Mouse (Mus musculus) liver, adult 2 months (tissue): ENCODE measurements around the gene Mgp. TPM values are rescaled to one million over a fixed set of nuclear protein-coding genes. Genes with fewer than 3 reads are reported as not detected.

Source experiments
- DNase-seq: peaks from one replicate; pipeline ENCODE4 v3.0.0-alpha.2; 2011; ENCODE audit warnings: low read depth, low spot score; ENCODE audit errors: extremely low read depth
- H3K27ac ChIP-seq: fragments of 200-500 bp; replicated peaks from 2 replicates; pipeline ENCODE4 v1.5.1; 2012; ENCODE audit warnings: low read depth, mild to moderate bottlenecking, control low read depth, inconsistent platforms, low read length; ENCODE audit not compliant: insufficient read depth
- H3K27me3 ChIP-seq: fragments of 200-500 bp; 2 replicates; pipeline ENCODE4 v1.6.1; 2012; ENCODE audit warnings: mild to moderate bottlenecking, moderate library complexity, low read length, inconsistent platforms; ENCODE audit not compliant: control insufficient read depth, insufficient read depth
- H3K36me3 ChIP-seq: fragments of 200-500 bp; 2 replicates; pipeline ENCODE4 v1.6.1; 2012; ENCODE audit warnings: low read length, inconsistent platforms; ENCODE audit not compliant: control insufficient read depth, insufficient read depth
- H3K4me1 ChIP-seq: fragments of 200-500 bp; 2 replicates; pipeline ENCODE4 v1.6.1; 2011; ENCODE audit warnings: low read length; ENCODE audit not compliant: control insufficient read depth, insufficient read depth
- H3K4me3 ChIP-seq: fragments of 200-500 bp; 2 replicates; pipeline ENCODE4 v1.5.1; 2011; ENCODE audit warnings: low read depth, mild to moderate bottlenecking, control low read depth, low read length, moderate library complexity; ENCODE audit not compliant: insufficient read depth
- H3K79me2 ChIP-seq: fragments of 200-500 bp; 2 replicates; pipeline ENCODE4 v1.6.1; 2012; ENCODE audit warnings: inconsistent platforms, mild to moderate bottlenecking, low read length, moderate library complexity; ENCODE audit not compliant: control insufficient read depth, insufficient read depth
- H3K9ac ChIP-seq: fragments of 200-500 bp; 2 replicates; pipeline ENCODE4 v1.6.1; 2012; ENCODE audit warnings: low read depth, mild to moderate bottlenecking, control low read depth, inconsistent platforms, low read length
- CTCF ChIP-seq: fragments of 200-500 bp; IDR thresholded peaks from 2 replicates; pipeline ENCODE4 v1.5.1; 2011; ENCODE audit warnings: low read depth, low read length, control low read depth
- POLR2A ChIP-seq: fragments of 200-500 bp; IDR thresholded peaks from 2 replicates; pipeline ENCODE4 v1.6.1; 2011; ENCODE audit warnings: low read length, control low read depth; ENCODE audit not compliant: insufficient read depth; ENCODE audit errors: extremely low read depth
- WGBS: fragments of 180-500 bp; shearing (Covaris S2); methylation state at CpG from one replicate; pipeline ENCODE4 v1.1.7; 2018; 5-methylcytosine and 5-hydroxymethylcytosine counted together
- polyA plus RNA-seq: library from polyadenylated mRNA; depleted of rRNA; stranded (reverse); fragments of >200 nt; gene quantifications from 2 replicates; pipeline ENCODE4 v1.2.3, GENCODE M21; 2012
- total RNA-seq: library from RNA; depleted of rRNA; stranded (reverse); fragments of >200 nt; gene quantifications from 2 replicates; pipeline ENCODE4 v1.2.3, GENCODE M21; 2014

Gene Mgp
- total and polyA plus RNA-seq, 2 experiments = 7.3 to 10.0 TPM

DNA sequence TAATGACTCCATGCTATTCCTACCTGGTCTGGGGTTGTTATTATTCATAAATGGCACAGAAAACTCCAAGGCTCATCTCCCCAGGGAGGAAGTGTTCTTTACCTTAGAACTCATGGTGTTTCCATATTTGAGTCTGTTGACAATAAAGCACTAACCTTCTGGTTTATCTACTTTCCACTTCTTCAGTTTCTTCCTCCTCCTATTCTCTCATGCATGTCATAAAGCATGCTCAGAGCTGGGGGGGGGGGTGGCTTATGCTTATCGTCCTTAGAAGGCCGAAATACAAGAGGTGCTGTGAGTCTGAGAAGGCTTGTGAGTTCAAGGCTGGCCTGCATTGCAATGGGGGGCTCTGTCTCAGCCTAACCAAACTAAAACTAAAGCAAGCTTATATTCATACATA is 20.4 kb downstream of the Mgp start:
- WGBS = 66% methylated on average over 2 of the region's 2 CpGs
- no peak overlapping the region for H3K27ac ChIP-seq
- no peaks in the 10 kb centered on the region for H3K27me3 ChIP-seq
- H3K79me2 ChIP-seq = no peaks in the 10 kb centered on the region
- TF ChIP-seq POLR2A (no peak), CTCF (no peak)
- DNase-seq = no peak
- no peak overlapping the region for H3K9ac ChIP-seq
- H3K36me3 ChIP-seq = no peaks in the 10 kb centered on the region
- H3K4me3 ChIP-seq = no peak overlapping the region
- no peaks in the 10 kb centered on the region for H3K4me1 ChIP-seq

DNA sequence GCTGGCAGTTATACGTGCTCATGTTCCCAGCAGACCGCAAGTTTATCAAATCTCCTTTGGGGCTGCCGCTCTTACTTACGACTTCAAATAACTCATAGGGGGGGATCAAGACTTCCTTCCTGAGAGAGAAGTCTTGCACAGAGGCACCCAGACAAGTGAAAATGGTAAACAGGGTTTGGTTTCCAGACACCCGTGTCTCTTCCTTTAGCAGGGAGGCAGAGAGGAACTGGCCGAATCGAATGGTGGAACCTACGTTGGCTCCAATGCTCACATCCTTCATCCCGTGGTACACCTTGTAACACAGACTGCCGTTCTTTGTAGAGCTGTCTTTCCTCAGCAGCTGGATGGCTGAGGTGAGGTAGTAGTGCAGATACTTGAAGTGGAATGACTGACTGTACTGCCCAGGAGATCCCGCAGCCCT is 21.3 kb downstream of the Mgp start:
- no peak for DNase-seq

GRCm38 (mm10) chr6:136852762-136853161 is 22.9 kb downstream of the Mgp start:
- Histone ChIP-seq H3K27me3 (no peaks in the 10 kb centered on the region), H3K36me3 (no peaks in the 10 kb centered on the region), H3K79me2 (no peaks in the 10 kb centered on the region), H3K4me3 (no peak overlapping the region), H3K9ac (no peak overlapping the region), H3K27ac (no peak overlapping the region), H3K4me1 (no peaks in the 10 kb centered on the region)
- TF ChIP-seq POLR2A (no peak), CTCF (no peak)
- no peak for DNase-seq
- WGBS = 77% methylated on average over 3 of the region's 3 CpGs

More for the DNA sequence above, 21.3 kb downstream of the Mgp start:
- no peaks in the 10 kb centered on the region for H3K27me3 ChIP-seq
- H3K36me3 ChIP-seq = no peaks in the 10 kb centered on the region
- no peak overlapping the region for H3K9ac ChIP-seq
- H3K27ac ChIP-seq = no peak overlapping the region
- H3K4me3 ChIP-seq = no peak overlapping the region
- no peak for TF ChIP-seq POLR2A
- no peak for TF ChIP-seq CTCF
- H3K79me2 ChIP-seq = no peaks in the 10 kb centered on the region
- WGBS = 84% methylated on average over 11 of the region's 11 CpGs
- no peaks in the 10 kb centered on the region for H3K4me1 ChIP-seq

DNA sequence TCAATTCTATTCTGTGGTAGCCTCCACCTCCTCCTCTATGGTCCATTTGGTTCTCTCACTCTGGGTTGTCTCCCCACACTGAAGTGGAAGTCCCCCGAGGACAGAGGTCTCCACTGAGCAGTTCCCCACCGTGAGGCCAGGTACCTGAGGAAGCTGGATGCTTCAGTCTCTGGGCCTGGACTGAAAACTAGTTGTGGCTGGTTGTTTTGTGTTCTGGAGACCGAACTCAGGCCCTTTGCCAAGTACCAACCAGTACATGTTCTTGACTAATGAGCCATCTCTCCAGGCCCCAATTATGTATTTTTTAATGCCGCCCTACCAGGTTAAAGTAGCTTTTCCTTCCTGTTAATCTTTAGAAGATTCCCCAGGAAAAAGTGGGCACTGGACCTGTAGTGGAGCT is 23.3 kb downstream of the Mgp start:
- 87% methylated on average over 4 of the region's 4 CpGs for WGBS
- Histone ChIP-seq H3K36me3 (no peaks in the 10 kb centered on the region), H3K27ac (no peak overlapping the region), H3K4me1 (no peaks in the 10 kb centered on the region), H3K79me2 (no peaks in the 10 kb centered on the region), H3K9ac (no peak overlapping the region), H3K27me3 (no peaks in the 10 kb centered on the region), H3K4me3 (no peak overlapping the region)
- TF ChIP-seq CTCF = no peak
- no peak for TF ChIP-seq POLR2A
- no peak for DNase-seq

GRCm38 (mm10) chr6:136850267-136850666 is 25.4 kb downstream of the Mgp start:
- Histone ChIP-seq H3K27ac (no peak overlapping the region), H3K36me3 (no peaks in the 10 kb centered on the region), H3K9ac (no peak overlapping the region), H3K4me1 (no peaks in the 10 kb centered on the region), H3K79me2 (no peaks in the 10 kb centered on the region), H3K4me3 (no peak overlapping the region), H3K27me3 (no peaks in the 10 kb centered on the region)
- TF ChIP-seq CTCF (no peak), POLR2A (no peak)
- no peak for DNase-seq
- WGBS = 77% methylated on average over 6 of the region's 6 CpGs

- H3K9ac ChIP-seq = no peak overlapping the region
- TF ChIP-seq POLR2A = no peak
- TF ChIP-seq CTCF = no peak
- H3K27ac ChIP-seq = no peak overlapping the region
- H3K36me3 ChIP-seq = no peaks in the 10 kb centered on the region
- no peaks in the 10 kb centered on the region for H3K79me2 ChIP-seq
- no peak overlapping the region for H3K4me3 ChIP-seq
- 81% methylated on average over 5 of the region's 5 CpGs for WGBS
- no peaks in the 10 kb centered on the region for H3K4me1 ChIP-seq
- DNase-seq = no peak
- H3K27me3 ChIP-seq = no peaks in the 10 kb centered on the region
Measured at GRCm38 (mm10) chr6:136848971-136849370, 26.7 kb downstream of the Mgp start.
